Mouse (Mus musculus): ENCODE measurements at regions not wholly inside any gene's neighbourhood (a gene's known extent, or its start where the extent isn't known, plus 50 kb on each side); places are given as distances from the start of the nearest gene placed in this dataset.

- Histone ChIP-seq H3K9me3 (replicated peaks; ENCODE audit: insufficient read depth, low read length) (no peaks in the 10 kb centered on the region; the same call in 1 of the 2 replicates), H3K4me3 (ENCODE audit: control insufficient read depth in 1 of 2, insufficient read depth in 1 of 2, low read depth in 2 of 2, low read length in 2 of 2) (no peak overlapping the region), H3K4me1 (ENCODE audit: control insufficient read depth in 1 of 2, insufficient read depth in 2 of 2, low read length in 2 of 2) (no peaks in the 10 kb centered on the region), H3K36me3 (ENCODE audit: control insufficient read depth in 1 of 2, insufficient read depth in 2 of 2, low read length in 2 of 2) (no peaks in the 10 kb centered on the region), H3K27ac (ENCODE audit: control insufficient read depth, low read depth, low read length) (no peak overlapping the region), H3K79me2 (ENCODE audit: control insufficient read depth, insufficient read depth, low read length, poor library complexity) (no peaks in the 10 kb centered on the region), H3K27me3 (ENCODE audit: control insufficient read depth in 1 of 2, insufficient read depth in 2 of 2, low read length in 2 of 2) (no peaks in the 10 kb centered on the region), H3K9ac (ENCODE audit: control insufficient read depth, low read depth, low read length, poor library complexity, severe bottlenecking) (no peak overlapping the region)
- no peak for TF ChIP-seq RCOR1 (IDR thresholded peaks at IDR 0.05; ENCODE audit: low read depth, low read length)
- no peak for TF ChIP-seq ELF1 (IDR thresholded peaks at IDR 0.05; ENCODE audit: low read depth, low read length)
- TF ChIP-seq EP300 (IDR thresholded peaks at IDR 0.05; ENCODE audit: low read depth in 1 of 2, low read length in 2 of 2): no peak
- no peak for TF ChIP-seq POLR2AphosphoS5 (IDR thresholded peaks at IDR 0.05; ENCODE audit: borderline replicate concordance, low read depth, low read length)
- TF ChIP-seq HCFC1 (IDR thresholded peaks at IDR 0.05; ENCODE audit: low read depth, low read length): no peak
- no peak for TF ChIP-seq GABPA (IDR thresholded peaks at IDR 0.05; ENCODE audit: low read depth, low read length)
- TF ChIP-seq ZMIZ1 (IDR thresholded peaks at IDR 0.05; ENCODE audit: low read depth, low read length): no peak
- TF ChIP-seq BHLHE40 (IDR thresholded peaks at IDR 0.05; ENCODE audit: borderline replicate concordance, low read depth, low read length): no peak
- TF ChIP-seq NRF1 (IDR thresholded peaks at IDR 0.05; ENCODE audit: insufficient read depth, low read depth, low read length, poor library complexity, severe bottlenecking): no peak
- no peak for TF ChIP-seq E2F4 (IDR thresholded peaks at IDR 0.05; ENCODE audit: borderline replicate concordance, low read depth, low read length)
- TF ChIP-seq GATA1 (IDR thresholded peaks at IDR 0.05; ENCODE audit: low read depth, low read length): no peak
- TF ChIP-seq MAFK (IDR thresholded peaks at IDR 0.05; ENCODE audit: borderline replicate concordance, low read depth, low read length): no peak
- no peak for TF ChIP-seq MEF2A (IDR thresholded peaks at IDR 0.05; ENCODE audit: extremely low read depth, insufficient replicate concordance, low read depth, low read length, poor library complexity, severe bottlenecking)
- no peak for DNase-seq (ENCODE audit: low read depth, low spot score)
Measured at GRCm38 (mm10) chr4:153850186-153850585, 106.9 kb upstream of the A430005L14Rik start.

- no peak overlapping the region for H3K4me3 ChIP-seq (ENCODE audit: control insufficient read depth in 1 of 2, insufficient read depth in 1 of 2, low read depth in 2 of 2, low read length in 2 of 2)
- H3K36me3 ChIP-seq (ENCODE audit: control insufficient read depth in 1 of 2, insufficient read depth in 2 of 2, low read length in 2 of 2): no peaks in the 10 kb centered on the region
- no peaks in the 10 kb centered on the region; the same call in 1 of the 2 replicates for H3K9me3 ChIP-seq (replicated peaks; ENCODE audit: insufficient read depth, low read length)
- H3K9ac ChIP-seq (ENCODE audit: control insufficient read depth, low read depth, low read length, poor library complexity, severe bottlenecking): no peak overlapping the region
- H3K27me3 ChIP-seq (ENCODE audit: control insufficient read depth in 1 of 2, insufficient read depth in 2 of 2, low read length in 2 of 2): no peaks in the 10 kb centered on the region
- DNase-seq (ENCODE audit: low read depth, low spot score): no peak
- TF ChIP-seq TBP (IDR thresholded peaks at IDR 0.05; ENCODE audit: low read depth, low read length) (no peak), TAL1 (IDR thresholded peaks at IDR 0.05; ENCODE audit: low read length) (no peak), CHD1 (IDR thresholded peaks at IDR 0.05; ENCODE audit: low read depth, low read length) (no peak), KAT2A (conservative IDR thresholded peaks at IDR 0.05; ENCODE audit: low read depth, low read length) (no peak), JUND (IDR thresholded peaks at IDR 0.05; ENCODE audit: low read depth, low read length) (no peak), ZNF384 (IDR thresholded peaks at IDR 0.05; ENCODE audit: low read depth, low read length) (no peak), SIN3A (IDR thresholded peaks at IDR 0.05; ENCODE audit: low read length) (no peak), TCF12 (IDR thresholded peaks at IDR 0.05; ENCODE audit: low read depth, low read length) (no peak), MAFK (IDR thresholded peaks at IDR 0.05; ENCODE audit: borderline replicate concordance, low read depth, low read length) (no peak), USF1 (IDR thresholded peaks at IDR 0.05; ENCODE audit: low read depth, low read length) (no peak), NELFE (IDR thresholded peaks at IDR 0.05; ENCODE audit: low read depth, low read length) (no peak), HCFC1 (IDR thresholded peaks at IDR 0.05; ENCODE audit: low read depth, low read length) (no peak), MEF2A (IDR thresholded peaks at IDR 0.05; ENCODE audit: extremely low read depth, insufficient replicate concordance, low read depth, low read length, poor library complexity, severe bottlenecking) (no peak), RCOR1 (IDR thresholded peaks at IDR 0.05; ENCODE audit: low read depth, low read length) (no peak), RAD21 (IDR thresholded peaks at IDR 0.05; ENCODE audit: low read depth, low read length) (no peak), MYB (IDR thresholded peaks at IDR 0.05; ENCODE audit: low read depth, low read length) (no peak), MXI1 (IDR thresholded peaks at IDR 0.05; ENCODE audit: low read depth, low read length) (no peak), CTCF (IDR thresholded peaks at IDR 0.05 in 2 of 3, conservative IDR thresholded peaks at IDR 0.05 in 1 of 3; ENCODE audit: control insufficient read depth in 1 of 3, insufficient read depth in 1 of 3, low read depth in 2 of 3, low read length in 3 of 3, poor library complexity in 1 of 3, severe bottlenecking in 1 of 3) (no peak)
- no peaks in the 10 kb centered on the region for H3K4me1 ChIP-seq (ENCODE audit: control insufficient read depth in 1 of 2, insufficient read depth in 2 of 2, low read length in 2 of 2)
- no peak overlapping the region for H3K27ac ChIP-seq (ENCODE audit: control insufficient read depth, low read depth, low read length)
- H3K79me2 ChIP-seq (ENCODE audit: control insufficient read depth, insufficient read depth, low read length, poor library complexity): no peaks in the 10 kb centered on the region
Measured at GRCm38 (mm10) chr4:153854084-153854747, 102.8 kb upstream of the A430005L14Rik start.

Measured in MEL (cell line).